Mouse (Mus musculus): ENCODE measurements at regions not wholly inside any gene's neighbourhood (a gene's known extent, or its start where the extent isn't known, plus 50 kb on each side); places are given as distances from the start of the nearest gene placed in this dataset.
A peak's percentile ranks its signal among the peaks of the same experiment; 100 is the strongest.

GRCm38 (mm10) chr14:24631994-24632393, 145.1 kb downstream of the Rps24 start:
- no peak for DNase-seq (ENCODE audit: low read depth, low spot score)

GRCm38 (mm10) chr14:24641853-24642252, 154.9 kb downstream of the Rps24 start:
- no peak for DNase-seq (ENCODE audit: low read depth, low spot score)

- DNase-seq (ENCODE audit: low read depth, low spot score), result peak; percentile 33
Observed at GRCm38 (mm10) chr14:24644117-24644808, 157.3 kb downstream of the Rps24 start.

GRCm38 (mm10) chr14:24646239-24646848, 159.4 kb downstream of the Rps24 start:
- no peak for DNase-seq (ENCODE audit: low read depth, low spot score)

- no peak for DNase-seq (ENCODE audit: low read depth, low spot score)
Observed at GRCm38 (mm10) chr14:24647722-24648121, 160.8 kb downstream of the Rps24 start.

GRCm38 (mm10) chr14:24650195-24650901, 163.4 kb downstream of the Rps24 start:
- no peak for DNase-seq (ENCODE audit: low read depth, low spot score)

- no peak for DNase-seq (ENCODE audit: low read depth, low spot score)
Observed at GRCm38 (mm10) chr14:24650902-24651270, 164.0 kb downstream of the Rps24 start.

GRCm38 (mm10) chr14:24652591-24652990, 165.7 kb downstream of the Rps24 start:
- DNase-seq (ENCODE audit: low read depth, low spot score), result no peak

- no peak for DNase-seq (ENCODE audit: low read depth, low spot score)
Observed at GRCm38 (mm10) chr14:24655580-24655979, 168.7 kb downstream of the Rps24 start.

GRCm38 (mm10) chr14:24661797-24662196, 174.9 kb downstream of the Rps24 start:
- DNase-seq (ENCODE audit: low read depth, low spot score), result peak; percentile 81

GRCm38 (mm10) chr14:24665210-24665609, 178.3 kb downstream of the Rps24 start:
- no peak for DNase-seq (ENCODE audit: low read depth, low spot score)

Data from ES-CJ7 (cell line).